Mouse (Mus musculus): ENCODE measurements at regions not wholly inside any gene's neighbourhood (a gene's known extent, or its start where the extent isn't known, plus 50 kb on each side); places are given as distances from the start of the nearest gene placed in this dataset.

DNA sequence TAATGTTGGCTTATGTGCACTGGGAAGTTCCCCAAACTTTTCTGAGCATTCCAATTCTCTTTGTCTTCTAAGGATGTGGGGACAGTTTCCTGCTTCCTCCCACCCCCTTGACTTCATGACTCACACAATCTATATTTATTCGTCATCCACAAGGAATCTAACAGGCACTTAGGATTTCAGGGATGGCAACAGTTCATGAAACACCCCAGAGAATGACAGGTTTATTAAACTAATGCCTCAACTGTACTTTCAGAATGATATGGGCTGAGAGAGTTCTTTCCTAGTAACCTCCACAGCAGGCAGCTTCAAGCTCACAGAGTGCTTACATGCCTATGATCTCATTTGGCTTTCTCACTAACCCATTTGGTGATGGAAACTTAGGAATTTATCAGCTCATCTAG is 230.1 kb downstream of the 9330182O14Rik start:
- TF ChIP-seq POLR2A (IDR thresholded peaks at IDR 0.05; ENCODE audit: insufficient read length, low read depth) (no peak), USF1 (IDR thresholded peaks at IDR 0.05; ENCODE audit: low read depth) (no peak), TCF3 (IDR thresholded peaks at IDR 0.05; ENCODE audit: insufficient read length, low read depth) (no peak), MAX (IDR thresholded peaks at IDR 0.05; ENCODE audit: low read depth) (no peak), E2F4 (IDR thresholded peaks at IDR 0.05; ENCODE audit: insufficient read depth) (no peak), MYOG (IDR thresholded peaks at IDR 0.05; ENCODE audit: control insufficient read depth in 1 of 3, insufficient read depth in 1 of 3, insufficient read length in 2 of 3, low read depth in 2 of 3) (no peak)
